ENCODE assay signal across 9 mouse cellular contexts in the genomic region with DNA sequence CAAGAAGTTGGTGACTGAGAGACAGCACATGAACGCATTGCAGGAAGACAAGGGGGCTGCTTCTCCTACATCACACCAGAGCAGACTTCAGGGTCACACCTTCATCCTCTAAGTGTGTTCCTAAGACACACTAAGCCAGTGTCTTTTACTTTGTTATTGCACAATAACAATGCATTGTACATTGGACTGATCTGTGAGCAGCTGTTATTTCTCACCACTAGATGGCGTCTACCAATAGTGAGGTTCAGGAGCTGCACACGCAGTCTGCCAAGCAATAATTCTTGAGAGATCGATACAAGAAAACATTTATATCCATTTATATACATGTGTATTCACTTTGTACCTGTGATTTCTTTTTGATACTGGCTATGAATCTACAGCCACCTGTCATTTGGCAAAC. TPM values are rescaled to one million over a fixed set of nuclear protein-coding genes. Genes with fewer than 3 reads are reported as not detected.
A peak's percentile ranks its signal among the peaks of the same experiment; 100 is the strongest.
DNase-seq lines count a peak whose midpoint lies in the region; ATAC-seq and TF ChIP-seq lines count a peak whose summit lies in the region.
"Had no signal": no experiment of that assay in that cellular context is flagged by ENCODE, and none has a peak within 500 bp of the region (broad histone marks: within the 10 kb centered on the region; RNA-seq: fewer than 3 reads in every experiment).

No protein-coding gene starts in this region.

- H3K27me3 ChIP-seq in splenic B cell, adult 2 months (ENCODE audit: control insufficient read depth, insufficient read depth, low read length, poor library complexity, severe bottlenecking) = no peaks in the 10 kb centered on the region

- no peak overlapping the region for H3K27ac ChIP-seq in ES-E14 (ENCODE audit: insufficient read depth, low read depth, low read length, poor library complexity, severe bottlenecking)
- H3K27ac ChIP-seq: liver, embryonic 13.5 days had no signal

- H3K4me3 ChIP-seq in ES-E14 (ENCODE audit: insufficient read depth in 1 of 2, low read depth in 1 of 2, low read length in 2 of 2, poor library complexity in 1 of 2, severe bottlenecking in 1 of 2) = no peak overlapping the region
- H3K4me3 ChIP-seq: liver, embryonic 13.5 days had no signal

- H3K9me3 ChIP-seq in ES-E14 (ENCODE audit: control insufficient read depth, insufficient read depth, low read depth, low read length) = no peaks in the 10 kb centered on the region
- H3K9me3 ChIP-seq: liver, embryonic 13.5 days had no signal

- no peak overlapping the region for H3K9ac ChIP-seq in ES-E14 (ENCODE audit: insufficient read depth, low read depth, low read length, poor library complexity, severe bottlenecking)
- H3K9ac ChIP-seq: liver, embryonic 13.5 days had no signal

- peaks cover 0 to 1% of the 10 kb centered on the region in 2 experiments; a peak in 1 of 4 replicates for H3K4me1 ChIP-seq in ES-E14 (ENCODE audit: control insufficient read depth in 2 of 2, insufficient read depth in 2 of 2, low read length in 2 of 2, poor library complexity in 1 of 2)

- peak; percentile 52 for DNase-seq in adrenal gland, postnatal 14 days
- no peak for DNase-seq in adrenal gland, adult 8-10 months
- DNase-seq in layer of hippocampus, adult 9-10 months (ENCODE audit: low spot score) = peak; percentile 69
- DNase-seq in layer of hippocampus, postnatal 36 days = no peak
- DNase-seq in ES-E14 (ENCODE audit: low read depth, low spot score) = no peak
- DNase-seq in splenic B cell, adult 2 months (ENCODE audit: low read depth, low spot score) = peak; percentile 77
- DNase-seq: liver, embryonic 13.5 days had no signal

- in situ Hi-C loops in ES-E14 (cut with MboI; ENCODE audit: low sequenced_read_pairs in 2 of 2, unreplicated experiment in 2 of 2) = loop anchor here (5.0 to 25.0 kb wide), 3 partner anchors 293 to 392 kb away; no protein-coding TSS in a partner anchor

- peak; percentile 51 for ATAC-seq in granulocyte monocyte progenitor cell, adult 5-6 weeks (replicated peaks; ENCODE audit: poor library complexity, severe bottlenecking)
- no peak for ATAC-seq in activated CD4-positive, CD25-positive, alpha-beta regulatory T cell, adult 4 months

- no peaks in the 10 kb centered on the region for H3K36me3 ChIP-seq in ES-E14 (ENCODE audit: control insufficient read depth, insufficient read depth, low read length, poor library complexity, severe bottlenecking)
- no peaks in the 10 kb centered on the region for H3K36me3 ChIP-seq in splenic B cell, adult 2 months (ENCODE audit: control insufficient read depth, insufficient read depth, low read length, poor library complexity, severe bottlenecking)
- H3K36me3 ChIP-seq: liver, embryonic 13.5 days had no signal

TF ChIP-seq in ES-E14, 5 proteins besides CTCF, POLR2A, EP300 and RAD21:
- no peak for TF ChIP-seq CHD2 (IDR thresholded peaks at IDR 0.05; ENCODE audit: low read depth, low read length)
- no peak for TF ChIP-seq HCFC1 (IDR thresholded peaks at IDR 0.05; ENCODE audit: borderline replicate concordance, insufficient read depth, low read length)
- peak; percentile 67; the same call in 1 of the 2 replicates for TF ChIP-seq ZC3H11A (IDR thresholded peaks at IDR 0.05; ENCODE audit: borderline replicate concordance, low read depth, low read length)
- no peak for TF ChIP-seq MAFK (IDR thresholded peaks at IDR 0.05; ENCODE audit: insufficient read depth, low read depth, low read length)

RNA-seq across cellular contexts. Expression of a gene that starts 4.7 kb away (rescaled TPM):
- 36.6 and 37.9 TPM in 2 replicates for total RNA-seq in adrenal gland, postnatal 14 days (2021)
- 10 to 100 TPM; 48.7 to 56.9 (median 53.8) TPM for total RNA-seq in adrenal gland, adult 8-10 months (2022)
- total RNA-seq in layer of hippocampus, postnatal 36 days (2021) = 10 to 100 TPM; 60.7 to 73.7 TPM
- total RNA-seq in ES-E14 (2012; rRNA removed) = 16.6 and 19.0 TPM in 2 replicates
- 1.0 and 1.4 TPM in 2 replicates for total RNA-seq in granulocyte monocyte progenitor cell, adult 5-6 weeks (2014; fragmentation: Nextera tagmentation)
- 1.9 and 2.4 TPM in 2 replicates for total RNA-seq in granulocyte monocyte progenitor cell, adult 5-6 weeks (2017)
- polyA plus RNA-seq in activated CD4-positive, CD25-positive, alpha-beta regulatory T cell, adult 4 months (2017; shearing (Covaris generic)) = 1 to 10 TPM; 1.3 to 2.2 TPM

Comparison
In these comparisons a context has a peak if more than half of its experiments do, and no peak if none do; other contexts are left out.
1. DNase-seq: peak in adrenal gland, postnatal 14 days (single experiment), layer of hippocampus, adult 9-10 months (single experiment) and splenic B cell, adult 2 months (single experiment); none in adrenal gland, adult 8-10 months (single experiment), layer of hippocampus, postnatal 36 days (0 of 2) and ES-E14 (single experiment).